Mouse (Mus musculus): Measurements from ENCODE around the gene BC005624. TPM values are rescaled to one million over a fixed set of nuclear protein-coding genes. Genes with fewer than 3 reads are reported as not detected.
"Not testable (repeated sequence)": the region's sequence is repeated elsewhere in the genome, so short reads cannot be mapped to it uniquely, and the experiment has no call there.

Gene BC005624
- polyA plus RNA-seq, 1 experiment from 2014 or later: 53.5 TPM

DNA sequence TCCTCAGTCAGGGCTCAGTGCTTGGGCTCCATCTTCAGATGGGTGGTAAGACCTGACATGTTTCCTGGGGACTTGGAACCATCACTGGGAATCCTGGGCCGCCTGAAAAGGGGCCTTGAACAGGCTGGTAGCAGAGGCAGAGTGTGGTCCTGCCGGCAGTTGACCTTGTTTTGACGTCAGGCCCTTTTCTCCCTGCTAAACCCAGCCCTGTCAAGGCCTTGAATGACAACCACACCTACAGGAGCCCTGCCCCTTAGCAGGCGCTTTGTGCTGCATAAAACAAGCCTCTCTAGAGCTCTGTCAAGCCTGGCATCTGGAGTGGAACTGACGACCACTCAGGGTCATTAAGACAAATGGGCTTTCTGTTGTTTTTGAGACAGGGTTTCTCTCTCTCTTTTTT is 22.1 kb downstream of the BC005624 start:
- no peak overlapping the region for H3K4me2 ChIP-seq
- ATAC-seq (replicated peaks; ENCODE audit: low FRiP score) (no peak), DNase-seq (ENCODE audit: low spot score) (no peak)
- H3K36me3 ChIP-seq (ENCODE audit: control insufficient read depth, insufficient read depth, low read length): peaks cover 62% of the 10 kb centered on the region
- no peaks in the 10 kb centered on the region for H3K27me3 ChIP-seq (replicated peaks; ENCODE audit: control insufficient read depth, insufficient read depth, low read length)
- no peaks in the 10 kb centered on the region for H3K9me3 ChIP-seq (ENCODE audit: control insufficient read depth, low read length)
- peaks cover 10% of the 10 kb centered on the region for H3K4me1 ChIP-seq (replicated peaks; ENCODE audit: control insufficient read depth, insufficient read depth, low read length)
- H3K4me3 ChIP-seq (ENCODE audit: low read depth, low read length): no peak overlapping the region
- no peak overlapping the region for H3K27ac ChIP-seq (ENCODE audit: low read depth, low read length)
- H3K9ac ChIP-seq (ENCODE audit: low read depth, low read length): no peak overlapping the region
- WGBS: 62% methylated on average over 5 of the region's 5 CpGs

DNA sequence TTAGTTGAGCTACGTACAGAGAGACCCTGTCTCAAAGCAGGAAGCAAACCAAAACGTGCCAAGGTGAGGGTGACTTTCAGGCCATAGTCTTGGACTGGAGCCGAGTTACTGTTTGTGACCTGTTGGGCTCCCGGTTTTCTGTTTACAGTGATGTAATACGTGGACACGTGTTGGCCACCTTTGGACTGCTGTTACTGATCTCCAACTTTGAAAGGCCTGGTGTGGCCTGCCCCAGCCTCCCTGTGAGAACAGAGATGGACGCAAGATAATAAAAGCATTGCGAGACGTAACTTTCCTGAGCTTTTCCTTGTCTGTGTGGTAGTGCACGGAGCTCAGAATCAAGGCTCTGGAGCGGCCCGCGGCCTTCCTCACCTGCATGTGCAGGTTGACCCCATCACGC is 23.3 kb downstream of the BC005624 start:
- DNase-seq (ENCODE audit: low spot score): no peak
- no peak overlapping the region for H3K4me2 ChIP-seq
- H3K4me1 ChIP-seq (replicated peaks; ENCODE audit: control insufficient read depth, insufficient read depth, low read length): peaks cover 19% of the 10 kb centered on the region
- no peak overlapping the region for H3K9ac ChIP-seq (ENCODE audit: low read depth, low read length)
- H3K27me3 ChIP-seq (replicated peaks; ENCODE audit: control insufficient read depth, insufficient read depth, low read length): no peaks in the 10 kb centered on the region
- 80% methylated on average over 14 of the region's 14 CpGs for WGBS
- no peak; the same call in 1 of the 2 replicates for ATAC-seq (replicated peaks; ENCODE audit: low FRiP score)
- H3K27ac ChIP-seq (ENCODE audit: low read depth, low read length): peak overlapping the region; percentile 26; the same call in 1 of the 2 replicates
- no peaks in the 10 kb centered on the region for H3K9me3 ChIP-seq (ENCODE audit: control insufficient read depth, low read length)
- H3K36me3 ChIP-seq (ENCODE audit: control insufficient read depth, insufficient read depth, low read length): peaks cover 60% of the 10 kb centered on the region
- H3K4me3 ChIP-seq (ENCODE audit: low read depth, low read length): no peak overlapping the region

DNA sequence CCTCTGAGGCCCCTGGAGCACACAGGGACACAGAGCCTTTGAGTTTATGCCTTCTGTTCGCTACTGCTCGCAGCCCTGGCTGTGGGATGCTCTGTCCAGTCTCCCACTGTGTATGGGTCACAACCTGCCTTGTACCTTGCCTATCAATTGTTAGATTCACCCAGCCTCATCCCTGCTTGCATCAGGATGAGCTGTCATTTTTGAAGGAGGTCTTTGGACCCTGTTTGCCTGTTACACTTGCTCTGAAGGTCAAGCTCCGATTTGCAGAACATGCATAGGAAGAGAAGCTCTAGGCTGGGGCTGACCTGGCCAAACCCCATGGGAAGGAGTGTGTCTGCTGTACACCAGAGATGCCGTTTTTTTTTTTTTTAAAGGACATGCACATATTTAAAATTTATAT is 24.5 kb downstream of the BC005624 start:
- Histone ChIP-seq H3K9ac (ENCODE audit: low read depth, low read length) (no peak overlapping the region), H3K4me3 (ENCODE audit: low read depth, low read length) (no peak overlapping the region), H3K27me3 (replicated peaks; ENCODE audit: control insufficient read depth, insufficient read depth, low read length) (no peaks in the 10 kb centered on the region), H3K27ac (ENCODE audit: low read depth, low read length) (no peak overlapping the region), H3K4me1 (replicated peaks; ENCODE audit: control insufficient read depth, insufficient read depth, low read length) (peaks cover 20% of the 10 kb centered on the region), H3K4me2 (no peak overlapping the region), H3K36me3 (ENCODE audit: control insufficient read depth, insufficient read depth, low read length) (peaks cover 51% of the 10 kb centered on the region), H3K9me3 (ENCODE audit: control insufficient read depth, low read length) (no peaks in the 10 kb centered on the region)
- ATAC-seq (replicated peaks; ENCODE audit: low FRiP score) (no peak), DNase-seq (ENCODE audit: low spot score) (no peak)
- 89% methylated on average over 4 of the region's 4 CpGs for WGBS

DNA sequence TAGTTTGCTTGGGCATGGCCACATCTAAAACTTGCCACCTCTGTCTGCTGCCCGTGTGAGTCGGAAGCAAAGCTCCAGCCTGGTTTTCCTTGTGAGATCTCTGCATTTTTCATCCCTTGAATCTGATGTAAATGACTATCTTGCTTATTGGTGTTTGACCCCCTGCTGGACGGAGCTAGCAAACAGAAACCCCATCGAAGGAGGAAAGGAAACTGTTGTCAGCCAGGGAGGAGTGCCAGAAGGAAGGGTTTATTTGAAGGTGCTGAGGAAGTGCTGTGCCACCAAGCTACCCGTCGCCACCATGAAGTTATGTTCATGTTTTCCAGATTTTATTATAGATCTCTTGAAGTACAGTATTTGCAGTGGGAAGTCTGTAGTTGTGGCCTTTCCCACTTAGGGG is 27.2 kb downstream of the BC005624 start:
- H3K4me3 ChIP-seq (ENCODE audit: low read depth, low read length): peak overlapping the region; percentile 90
- peaks cover 32% of the 10 kb centered on the region for H3K36me3 ChIP-seq (ENCODE audit: control insufficient read depth, insufficient read depth, low read length)
- H3K27ac ChIP-seq (ENCODE audit: low read depth, low read length): no peak overlapping the region
- peaks cover 17% of the 10 kb centered on the region for H3K4me1 ChIP-seq (replicated peaks; ENCODE audit: control insufficient read depth, insufficient read depth, low read length)
- ATAC-seq (replicated peaks; ENCODE audit: low FRiP score): no peak
- no peak overlapping the region for H3K9ac ChIP-seq (ENCODE audit: low read depth, low read length)
- H3K27me3 ChIP-seq (replicated peaks; ENCODE audit: control insufficient read depth, insufficient read depth, low read length): no peaks in the 10 kb centered on the region
- H3K4me2 ChIP-seq: peak overlapping the region; percentile 95
- WGBS: 60% methylated on average over 6 of the region's 6 CpGs
- no peaks in the 10 kb centered on the region for H3K9me3 ChIP-seq (ENCODE audit: control insufficient read depth, low read length)
- DNase-seq (ENCODE audit: low spot score): no peak

DNA sequence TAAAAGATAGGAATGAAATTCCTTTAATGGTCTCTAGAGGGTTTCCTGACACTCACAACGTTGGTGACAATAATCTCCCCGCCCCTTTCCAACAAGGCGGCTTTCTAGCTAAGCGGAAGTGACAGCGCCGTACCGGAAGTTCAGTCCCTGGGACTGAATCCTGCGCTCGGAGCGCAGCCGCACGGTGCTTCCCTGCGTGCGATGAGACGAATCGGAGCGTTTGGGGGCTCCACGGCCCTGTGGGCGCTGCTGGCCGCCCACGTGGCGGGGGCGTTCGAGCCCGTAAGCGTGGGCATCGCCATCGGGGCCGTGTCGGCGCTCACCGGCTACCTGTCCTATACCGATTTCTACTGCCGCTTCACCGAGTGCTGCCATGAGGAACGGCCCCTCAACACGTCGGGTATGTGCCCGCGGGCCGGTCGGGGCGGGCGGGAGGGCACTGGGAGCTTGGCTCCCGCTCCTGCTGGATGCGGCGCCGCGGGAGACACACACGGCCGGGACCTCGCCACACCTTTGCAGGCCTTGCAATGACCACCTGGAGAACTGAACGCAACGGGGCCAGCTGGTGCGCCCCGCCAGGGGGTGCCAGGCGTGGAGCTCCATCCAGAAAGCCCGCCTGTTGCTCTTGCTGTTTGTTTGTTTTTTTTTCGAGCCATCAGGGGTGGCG is 29.0 kb downstream of the BC005624 start, which contains the start of gene Tor1b:
Tor1b (plus strand) TSS at position 136 of the 667 bp plus-strand sequence.
- Histone ChIP-seq H3K9ac (ENCODE audit: low read depth, low read length) (peak within 1 kb of the TSS; percentile 93), H3K4me3 (ENCODE audit: low read depth, low read length) (peak within 1 kb of the TSS; percentile 90), H3K27ac (ENCODE audit: low read depth, low read length) (peak within 1 kb of the TSS; percentile 90), H3K4me1 (replicated peaks; ENCODE audit: control insufficient read depth, insufficient read depth, low read length) (peaks cover 11% of the 10 kb centered on the region), H3K27me3 (replicated peaks; ENCODE audit: control insufficient read depth, insufficient read depth, low read length) (no peaks in the 10 kb centered on the region), H3K36me3 (ENCODE audit: control insufficient read depth, insufficient read depth, low read length) (peaks cover 18% of the 10 kb centered on the region), H3K4me2 (peak within 1 kb of the TSS; percentile 95), H3K9me3 (ENCODE audit: control insufficient read depth, low read length) (no peaks in the 10 kb centered on the region)
- WGBS: under 1% methylated on average over 60 of the region's 60 CpGs
- peak; percentile 84 for DNase-seq (ENCODE audit: low spot score)
- peak; percentile 91 for ATAC-seq (replicated peaks; ENCODE audit: low FRiP score)

DNA sequence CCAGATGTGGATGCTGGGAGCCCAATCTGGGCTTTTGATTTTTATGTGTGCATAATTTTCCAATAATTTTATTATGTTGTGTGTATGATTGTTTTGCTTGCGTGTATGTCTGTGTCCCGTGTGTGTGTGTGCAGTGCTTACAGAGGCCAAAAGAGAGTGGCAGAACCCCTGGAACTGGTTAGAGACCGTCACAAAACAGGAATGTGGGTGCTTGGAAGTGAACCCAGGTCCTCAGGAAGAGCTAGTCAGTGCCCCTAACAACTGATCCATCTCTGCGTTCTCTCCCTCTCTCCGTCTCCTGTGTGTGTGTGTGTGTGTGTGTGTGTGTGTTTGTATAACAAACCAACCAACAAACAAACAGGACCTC is 29.6 kb downstream of the BC005624 start:
- Histone ChIP-seq H3K9ac (ENCODE audit: low read depth, low read length) (peak overlapping the region; percentile 93), H3K9me3 (ENCODE audit: control insufficient read depth, low read length) (no peaks in the 10 kb centered on the region), H3K36me3 (ENCODE audit: control insufficient read depth, insufficient read depth, low read length) (peaks cover 13% of the 10 kb centered on the region), H3K27me3 (replicated peaks; ENCODE audit: control insufficient read depth, insufficient read depth, low read length) (no peaks in the 10 kb centered on the region), H3K4me1 (replicated peaks; ENCODE audit: control insufficient read depth, insufficient read depth, low read length) (peaks cover 11% of the 10 kb centered on the region), H3K4me3 (ENCODE audit: low read depth, low read length) (peak overlapping the region; percentile 90), H3K27ac (ENCODE audit: low read depth, low read length) (no peak overlapping the region), H3K4me2 (peak overlapping the region; percentile 95)
- WGBS: 24% methylated on average over 5 of the region's 5 CpGs
- ATAC-seq (replicated peaks; ENCODE audit: low FRiP score) (no peak; the same call in 1 of the 2 replicates), DNase-seq (ENCODE audit: low spot score) (no peak)

DNA sequence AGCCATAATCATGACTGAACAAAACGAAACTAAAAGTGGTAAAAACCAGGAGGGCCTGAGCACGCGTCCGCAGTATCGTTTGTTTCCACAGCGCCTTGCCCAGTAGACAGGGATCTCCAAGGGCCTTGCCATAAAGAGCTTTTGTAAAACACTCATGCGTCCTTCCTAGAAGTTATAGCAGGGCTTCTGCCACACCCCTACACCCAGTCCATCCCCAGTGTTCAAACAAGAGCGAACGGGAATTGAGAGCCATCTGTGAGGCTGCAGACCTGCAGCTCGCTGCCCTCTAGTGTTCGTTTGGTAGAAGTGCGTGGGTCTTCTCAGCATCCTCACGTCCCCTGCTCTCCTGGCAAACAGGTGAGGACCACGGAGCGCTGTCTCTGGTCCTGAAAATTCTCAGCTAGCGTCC is 39.4 kb downstream of the BC005624 start:
- Histone ChIP-seq H3K27me3 (replicated peaks; ENCODE audit: control insufficient read depth, insufficient read depth, low read length) (no peaks in the 10 kb centered on the region), H3K9me3 (ENCODE audit: control insufficient read depth, low read length) (no peaks in the 10 kb centered on the region), H3K4me1 (replicated peaks; ENCODE audit: control insufficient read depth, insufficient read depth, low read length) (no peaks in the 10 kb centered on the region), H3K9ac (ENCODE audit: low read depth, low read length) (no peak overlapping the region; the same call in 1 of the 2 replicates), H3K27ac (ENCODE audit: low read depth, low read length) (no peak overlapping the region), H3K36me3 (ENCODE audit: control insufficient read depth, insufficient read depth, low read length) (no peaks in the 10 kb centered on the region), H3K4me3 (ENCODE audit: low read depth, low read length) (peak overlapping the region; percentile 49), H3K4me2 (peak overlapping the region; percentile 63)
- 25% methylated on average over 16 of the region's 16 CpGs for WGBS
- ATAC-seq (replicated peaks; ENCODE audit: low FRiP score) (peak; percentile 73), DNase-seq (ENCODE audit: low spot score) (peak; percentile 65)

DNA sequence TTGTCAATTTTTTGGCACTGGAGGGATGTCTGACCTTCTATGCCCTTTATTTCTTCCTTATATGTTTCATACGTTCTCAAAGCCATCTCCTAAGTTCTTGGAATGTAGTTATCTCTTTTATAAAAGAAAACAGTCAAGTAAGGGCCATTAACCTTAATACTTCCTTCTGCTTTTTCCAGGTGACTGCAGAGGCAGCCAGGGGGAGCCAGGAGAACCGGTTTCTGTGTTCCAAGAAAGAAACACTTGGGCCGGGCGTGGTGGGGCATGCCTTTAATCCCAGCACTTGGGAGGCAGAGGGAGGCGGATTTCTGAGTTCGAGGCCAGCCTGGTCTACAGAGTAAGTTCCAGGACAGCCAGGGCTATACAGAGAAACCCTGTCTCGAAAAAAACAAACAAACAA is 39.9 kb downstream of the BC005624 start:
- H3K9ac ChIP-seq (ENCODE audit: low read depth, low read length); H3K27ac ChIP-seq (ENCODE audit: low read depth, low read length); H3K27me3 ChIP-seq (replicated peaks; ENCODE audit: control insufficient read depth, insufficient read depth, low read length); ATAC-seq (replicated peaks; ENCODE audit: low FRiP score); H3K36me3 ChIP-seq (ENCODE audit: control insufficient read depth, insufficient read depth, low read length); H3K9me3 ChIP-seq (ENCODE audit: control insufficient read depth, low read length); H3K4me1 ChIP-seq (replicated peaks; ENCODE audit: control insufficient read depth, insufficient read depth, low read length); DNase-seq (ENCODE audit: low spot score): not testable (repeated sequence)
- 46% methylated on average over 7 of the region's 7 CpGs for WGBS
- H3K4me3 ChIP-seq (ENCODE audit: low read depth, low read length): peak overlapping the region; percentile 49; the same call in 1 of the 2 replicates
- peak overlapping the region; percentile 63 for H3K4me2 ChIP-seq

DNA sequence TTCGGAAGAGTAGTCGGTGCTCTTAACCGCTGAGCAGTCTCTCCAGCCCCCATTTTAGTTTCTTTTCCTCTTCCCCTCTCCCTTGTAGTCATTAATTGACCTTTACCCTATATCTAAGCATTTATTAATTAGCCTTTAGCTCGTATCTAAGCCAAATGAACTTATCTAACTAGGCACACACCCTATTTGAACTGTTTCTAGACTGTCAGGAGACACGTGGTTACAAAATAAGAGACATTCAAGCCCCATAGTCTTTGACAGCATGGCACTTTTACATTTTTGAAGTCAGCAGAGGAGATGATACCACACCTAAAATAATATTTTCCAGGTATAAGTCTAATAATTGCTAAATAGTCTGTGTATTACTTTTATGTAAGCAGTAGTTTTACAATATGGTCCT is 40.4 kb downstream of the BC005624 start:
- DNase-seq (ENCODE audit: low spot score) (no peak), ATAC-seq (replicated peaks; ENCODE audit: low FRiP score) (no peak)
- no peaks in the 10 kb centered on the region for H3K9me3 ChIP-seq (ENCODE audit: control insufficient read depth, low read length)
- H3K27ac ChIP-seq (ENCODE audit: low read depth, low read length): no peak overlapping the region
- no peak overlapping the region for H3K4me2 ChIP-seq
- H3K9ac ChIP-seq (ENCODE audit: low read depth, low read length): no peak overlapping the region
- no peaks in the 10 kb centered on the region for H3K36me3 ChIP-seq (ENCODE audit: control insufficient read depth, insufficient read depth, low read length)
- WGBS: 77% methylated on average over 5 of the region's 5 CpGs
- H3K4me3 ChIP-seq (ENCODE audit: low read depth, low read length): no peak overlapping the region
- H3K27me3 ChIP-seq (replicated peaks; ENCODE audit: control insufficient read depth, insufficient read depth, low read length): no peaks in the 10 kb centered on the region
- no peaks in the 10 kb centered on the region for H3K4me1 ChIP-seq (replicated peaks; ENCODE audit: control insufficient read depth, insufficient read depth, low read length)
